Mouse (Mus musculus) forebrain, embryonic 14.5 days (tissue): ENCODE data around the gene Grk3. TPM values are rescaled to one million over a fixed set of nuclear protein-coding genes. Genes with fewer than 3 reads are reported as not detected.
A peak's percentile ranks its signal among the peaks of the same experiment; 100 is the strongest.

Experiments
- ATAC-seq: fragments of 200-750 bp; cut with Nextera tagmentation; 2 replicates; pipeline ENCODE4 v1.8.0; 2017; ENCODE audit warnings: mild to moderate bottlenecking, moderate library complexity
- DNase-seq: peaks from one replicate; pipeline ENCODE4 v3.0.0-alpha.2; 2015; ENCODE audit warnings: low spot score
- H3K27ac ChIP-seq: fragments of 300-500 bp; sonication (generic); 2 replicates; pipeline ENCODE4 v1.5.1; 2014; ENCODE audit warnings: low read depth, mild to moderate bottlenecking, control low read depth, low read length, moderate library complexity
- H3K27me3 ChIP-seq: fragments of 300-500 bp; sonication (generic); replicated peaks from 2 replicates; pipeline ENCODE4 v1.6.1; 2014; ENCODE audit warnings: low read length, control low read depth, mixed read lengths; ENCODE audit not compliant: control insufficient read depth, insufficient read depth
- H3K36me3 ChIP-seq: fragments of 300-500 bp; sonication (generic); 2 replicates; pipeline ENCODE4 v1.6.1; 2014; ENCODE audit warnings: low read length, control low read depth; ENCODE audit not compliant: control insufficient read depth, insufficient read depth
- H3K4me1 ChIP-seq: fragments of 300-500 bp; sonication (generic); 2 replicates; pipeline ENCODE4 v1.6.1; 2014; ENCODE audit warnings: antibody characterized with exemption, low read length, control low read depth; ENCODE audit not compliant: control insufficient read depth, insufficient read depth
- H3K4me2 ChIP-seq: fragments of 300-500 bp; sonication (generic); 2 replicates; pipeline ENCODE4 v1.6.1; 2014; ENCODE audit warnings: mild to moderate bottlenecking, control low read depth, low read length
- H3K4me3 ChIP-seq: fragments of 300-500 bp; sonication (generic); 2 replicates; pipeline ENCODE4 v1.5.1; 2014; ENCODE audit warnings: low read depth, low read length, control low read depth
- H3K9ac ChIP-seq: fragments of 300-500 bp; sonication (generic); 2 replicates; pipeline ENCODE4 v1.6.1; 2014; ENCODE audit warnings: mild to moderate bottlenecking, low read length, control low read depth, moderate library complexity
- H3K9me3 ChIP-seq: fragments of 300-500 bp; sonication (generic); replicated peaks from 2 replicates; pipeline ENCODE4 v1.6.1; 2016; ENCODE audit warnings: low read length, control low read depth, mixed read lengths; ENCODE audit not compliant: control insufficient read depth
- WGBS: fragments of 180-500 bp; shearing (Covaris S2); extraction: QIAGEN DNeasy Blood & Tissue Kit; methylation state at CpG from one replicate; pipeline ENCODE4 v1.1.7; 2014; 5-methylcytosine and 5-hydroxymethylcytosine counted together
- polyA plus RNA-seq: library from polyadenylated mRNA; unstranded; fragments of >200 nt; fragmentation: Nextera tagmentation; extraction: Ambion mirVana; gene quantifications from 2 replicates; pipeline ENCODE4 v1.2.1, GENCODE M21; 2014

Gene Grk3
- polyA plus RNA-seq, 1 experiment from 2014 or later, result 4.4 TPM

DNA sequence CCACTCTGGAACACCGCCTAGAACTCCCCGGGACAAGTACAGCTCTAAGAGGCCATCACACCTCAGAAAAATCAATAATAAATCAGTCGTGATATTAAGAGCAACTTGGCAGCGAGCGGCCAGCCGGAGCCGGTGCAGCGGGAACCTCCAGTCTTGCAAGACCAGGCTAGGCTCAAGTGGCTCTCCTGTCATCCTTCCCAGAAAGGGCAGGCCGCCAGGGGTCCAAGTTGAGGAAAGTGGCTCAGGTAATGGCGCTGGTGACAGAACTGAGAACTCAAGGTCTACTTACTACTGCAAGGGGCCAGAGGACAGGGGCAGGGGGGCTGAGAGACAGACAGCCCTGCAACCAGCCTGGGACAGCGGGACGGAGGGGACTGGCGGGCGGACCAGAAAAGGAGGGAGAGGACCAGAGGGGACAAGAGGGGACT, 769 bp downstream of the Grk3 start:
- 0 out of 2 replicates have a peak, but pooled peaks cover 6% of the 10 kb centered on the region for H3K27me3 ChIP-seq
- ATAC-seq (no peak), DNase-seq (peak; percentile 41)
- H3K9me3 ChIP-seq, result no peaks in the 10 kb centered on the region
- no peaks in the 10 kb centered on the region for H3K36me3 ChIP-seq
- peak overlapping the region; percentile 67 for H3K4me2 ChIP-seq
- WGBS, result 1% methylated on average over 14 of the region's 14 CpGs
- peaks cover 6% of the 10 kb centered on the region; the same call in 1 of the 2 replicates for H3K4me1 ChIP-seq
- H3K9ac ChIP-seq, result peak overlapping the region; percentile 73
- no peak overlapping the region for H3K27ac ChIP-seq
- peak overlapping the region; percentile 56 for H3K4me3 ChIP-seq

DNA sequence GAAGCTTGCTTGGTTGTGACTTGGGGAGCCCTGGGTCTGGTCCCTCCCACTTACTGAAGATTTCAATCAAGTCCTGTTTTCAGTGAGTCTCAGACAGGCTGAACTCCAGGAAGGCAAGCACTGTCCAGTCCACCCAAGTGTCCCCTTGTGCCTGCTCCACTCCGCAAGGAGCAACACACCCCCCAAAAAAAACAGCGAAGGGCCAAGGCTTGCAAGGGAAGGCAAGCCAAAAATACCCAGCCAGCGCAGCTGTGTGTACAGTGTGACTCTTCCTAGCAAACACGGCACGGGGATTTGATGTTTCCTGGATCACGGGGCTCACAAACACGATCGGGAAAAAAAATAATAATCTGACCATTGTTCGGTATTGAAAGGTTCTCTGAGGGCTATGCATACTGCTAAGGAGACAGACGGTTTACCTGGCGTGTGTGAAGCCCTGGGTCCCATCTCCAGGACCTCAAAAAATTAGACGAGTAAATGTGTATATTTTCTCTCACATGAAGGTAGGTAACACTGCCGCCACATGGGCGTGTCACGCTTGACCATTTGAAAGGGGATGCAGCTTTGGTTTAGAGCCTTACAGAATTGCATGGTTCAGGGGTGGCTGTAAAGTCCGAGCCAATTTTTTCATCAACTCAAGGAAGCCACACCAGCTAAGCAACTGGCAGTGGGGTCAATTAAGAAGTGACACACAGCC, 1.3 kb downstream of the Grk3 start:
- ATAC-seq (no peak), DNase-seq (no peak)
- no peak overlapping the region for H3K27ac ChIP-seq
- peak overlapping the region; percentile 67 for H3K4me2 ChIP-seq
- no peaks in the 10 kb centered on the region for H3K9me3 ChIP-seq
- H3K4me3 ChIP-seq, result peak overlapping the region; percentile 56
- H3K9ac ChIP-seq, result peak overlapping the region; percentile 73
- H3K27me3 ChIP-seq, result 0 out of 2 replicates have a peak, but pooled peaks cover 6% of the 10 kb centered on the region
- H3K36me3 ChIP-seq, result no peaks in the 10 kb centered on the region
- H3K4me1 ChIP-seq, result peaks cover 6% of the 10 kb centered on the region; the same call in 1 of the 2 replicates
- 60% methylated on average over 16 of the region's 16 CpGs for WGBS

DNA sequence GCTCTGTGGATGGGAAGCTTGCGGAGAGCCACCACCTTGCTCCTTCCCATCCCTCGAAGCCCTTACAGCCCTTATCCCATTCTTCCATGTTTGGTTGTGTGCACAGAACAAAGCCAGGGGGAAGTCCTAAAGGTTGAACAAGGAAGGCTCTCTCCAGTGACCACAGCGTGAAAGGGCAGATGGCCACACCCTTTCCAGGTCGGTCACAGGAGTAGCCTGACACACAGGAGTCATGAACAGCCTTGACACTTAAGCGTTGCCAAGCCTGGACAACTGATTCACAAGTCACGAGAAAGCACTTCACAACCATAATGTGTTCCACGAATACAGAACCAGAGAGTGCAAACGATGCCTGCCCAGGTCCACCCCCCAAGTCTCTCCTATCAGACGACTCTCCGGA, 3.7 kb downstream of the Grk3 start:
- 0 out of 2 replicates have a peak, but pooled peaks cover 6% of the 10 kb centered on the region for H3K27me3 ChIP-seq
- DNase-seq, result no peak
- H3K9me3 ChIP-seq, result no peaks in the 10 kb centered on the region
- H3K4me1 ChIP-seq, result peaks cover 6% of the 10 kb centered on the region; the same call in 1 of the 2 replicates
- H3K27ac ChIP-seq, result no peak overlapping the region
- WGBS, result 85% methylated on average over 10 of the region's 10 CpGs
- no peaks in the 10 kb centered on the region for H3K36me3 ChIP-seq
- H3K4me2 ChIP-seq, result no peak overlapping the region
- no peak overlapping the region for H3K4me3 ChIP-seq
- no peak overlapping the region for H3K9ac ChIP-seq
- ATAC-seq, result no peak

DNA sequence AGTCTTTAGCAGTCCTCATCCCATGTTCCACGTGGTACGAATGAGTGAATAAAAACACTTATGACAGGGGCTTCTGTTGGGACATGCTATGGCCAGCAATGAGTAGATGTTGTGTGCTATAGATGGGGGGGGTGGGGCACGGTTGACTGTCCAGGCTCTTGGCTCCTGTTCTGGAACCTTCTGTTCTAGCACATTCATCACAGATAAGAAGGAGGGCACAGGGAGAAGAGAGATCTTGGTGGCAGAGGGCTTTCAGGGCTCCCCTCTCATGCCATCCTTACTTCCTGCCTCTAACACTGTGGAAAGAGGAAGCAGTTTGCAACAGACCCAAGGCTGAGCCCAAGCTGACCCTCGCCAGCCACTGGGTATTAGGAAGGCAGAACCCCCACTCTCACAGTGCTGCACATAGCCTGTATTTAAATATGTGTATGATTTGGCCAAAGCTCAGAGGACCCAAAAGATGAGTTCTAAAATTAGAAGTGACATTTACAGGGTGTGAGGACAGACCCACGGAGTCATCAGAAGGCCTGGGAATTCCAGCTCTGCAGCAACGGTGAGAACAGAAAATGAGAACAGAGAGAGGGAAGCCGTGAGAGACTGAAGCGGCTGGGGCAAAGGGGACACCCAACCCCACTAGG, 6.3 kb downstream of the Grk3 start:
- no peak overlapping the region for H3K4me3 ChIP-seq
- H3K9ac ChIP-seq, result no peak overlapping the region
- DNase-seq (no peak), ATAC-seq (no peak)
- H3K9me3 ChIP-seq, result no peaks in the 10 kb centered on the region
- 92% methylated on average over 8 of the region's 8 CpGs for WGBS
- no peaks in the 10 kb centered on the region for H3K36me3 ChIP-seq
- no peak overlapping the region for H3K27ac ChIP-seq
- H3K4me1 ChIP-seq, result 0 out of 2 replicates have a peak, but pooled peaks cover under 1% of the 10 kb centered on the region
- no peaks in the 10 kb centered on the region for H3K27me3 ChIP-seq
- no peak overlapping the region for H3K4me2 ChIP-seq

DNA sequence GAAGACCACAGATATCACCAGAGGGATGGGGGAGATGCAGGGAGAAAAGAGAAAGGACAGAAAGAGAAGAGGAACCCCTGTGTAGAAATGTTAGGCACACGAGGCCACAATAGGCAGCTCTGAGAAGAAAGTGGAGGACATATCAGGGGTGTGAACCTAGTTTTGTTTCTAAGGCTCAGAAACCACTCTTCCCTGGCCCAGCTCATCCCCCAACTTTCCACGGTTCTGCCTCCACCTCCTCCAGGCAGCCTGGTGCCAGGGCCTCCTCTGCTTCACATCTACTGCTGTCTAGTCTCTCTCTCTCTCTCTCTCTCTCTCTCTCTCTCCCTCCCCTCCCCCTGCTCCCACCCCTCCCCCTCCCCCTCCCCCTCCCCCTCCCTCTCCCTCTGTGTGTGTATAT, 7.1 kb downstream of the Grk3 start:
- Histone ChIP-seq H3K9me3 (no peaks in the 10 kb centered on the region), H3K27me3 (no peaks in the 10 kb centered on the region), H3K27ac (no peak overlapping the region), H3K9ac (no peak overlapping the region), H3K36me3 (no peaks in the 10 kb centered on the region), H3K4me2 (no peak overlapping the region), H3K4me3 (no peak overlapping the region), H3K4me1 (no peaks in the 10 kb centered on the region)
- no peak for DNase-seq
- no peak for ATAC-seq
- WGBS, result 88% methylated on average over 2 of the region's 2 CpGs

DNA sequence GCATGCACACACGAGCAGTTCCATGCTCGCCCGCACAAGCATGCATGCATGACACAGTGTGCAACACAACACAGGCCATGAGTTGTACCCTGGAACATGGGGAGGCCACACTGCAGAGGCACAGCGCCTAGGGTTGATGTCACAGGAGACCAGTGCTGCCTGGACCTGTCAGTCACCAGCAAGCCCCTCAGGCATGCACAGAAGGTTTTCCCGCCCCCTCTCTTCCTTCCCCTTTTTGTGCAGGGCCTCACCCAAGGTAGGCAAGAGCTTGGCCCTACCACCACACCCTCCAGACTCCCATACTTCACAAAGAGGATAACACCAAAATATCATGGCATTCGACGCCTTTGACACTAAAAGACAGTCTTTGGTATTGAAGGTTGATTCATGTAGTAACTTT, 8.6 kb downstream of the Grk3 start:
- Histone ChIP-seq H3K4me1 (no peaks in the 10 kb centered on the region), H3K36me3 (no peaks in the 10 kb centered on the region), H3K4me3 (no peak overlapping the region), H3K9ac (no peak overlapping the region), H3K27me3 (no peaks in the 10 kb centered on the region), H3K9me3 (no peaks in the 10 kb centered on the region), H3K4me2 (no peak overlapping the region), H3K27ac (no peak overlapping the region)
- WGBS, result 89% methylated on average over 7 of the region's 7 CpGs
- no peak for ATAC-seq
- no peak for DNase-seq

DNA sequence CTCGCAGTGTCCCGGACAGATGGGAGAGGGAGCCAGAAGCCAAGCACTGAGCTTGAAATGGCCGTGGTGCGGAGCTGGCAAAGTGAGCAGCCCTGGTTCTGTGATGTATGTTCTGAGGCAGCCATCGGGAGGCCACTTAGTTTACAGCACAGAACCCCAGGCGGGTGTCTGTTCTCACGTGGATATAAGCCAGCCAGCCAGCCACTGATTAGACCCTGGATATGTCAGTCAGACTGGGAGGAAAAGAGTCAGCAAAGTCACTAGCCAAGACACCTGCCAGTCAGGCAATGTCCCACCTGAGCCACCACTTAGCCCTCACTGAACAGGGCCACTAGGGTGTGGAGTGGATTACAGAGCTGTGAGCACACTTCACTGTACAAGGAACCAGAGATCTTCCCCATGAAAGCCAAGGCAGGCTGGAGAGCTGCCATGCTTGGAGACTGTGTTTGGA, 9.6 kb downstream of the Grk3 start:
- H3K27ac ChIP-seq, result no peak overlapping the region
- no peaks in the 10 kb centered on the region for H3K9me3 ChIP-seq
- H3K4me2 ChIP-seq, result no peak overlapping the region
- H3K9ac ChIP-seq, result no peak overlapping the region
- no peak for ATAC-seq
- H3K4me3 ChIP-seq, result no peak overlapping the region
- DNase-seq, result no peak
- 81% methylated on average over 7 of the region's 7 CpGs for WGBS
- no peaks in the 10 kb centered on the region for H3K4me1 ChIP-seq
- no peaks in the 10 kb centered on the region for H3K27me3 ChIP-seq
- H3K36me3 ChIP-seq, result no peaks in the 10 kb centered on the region

DNA sequence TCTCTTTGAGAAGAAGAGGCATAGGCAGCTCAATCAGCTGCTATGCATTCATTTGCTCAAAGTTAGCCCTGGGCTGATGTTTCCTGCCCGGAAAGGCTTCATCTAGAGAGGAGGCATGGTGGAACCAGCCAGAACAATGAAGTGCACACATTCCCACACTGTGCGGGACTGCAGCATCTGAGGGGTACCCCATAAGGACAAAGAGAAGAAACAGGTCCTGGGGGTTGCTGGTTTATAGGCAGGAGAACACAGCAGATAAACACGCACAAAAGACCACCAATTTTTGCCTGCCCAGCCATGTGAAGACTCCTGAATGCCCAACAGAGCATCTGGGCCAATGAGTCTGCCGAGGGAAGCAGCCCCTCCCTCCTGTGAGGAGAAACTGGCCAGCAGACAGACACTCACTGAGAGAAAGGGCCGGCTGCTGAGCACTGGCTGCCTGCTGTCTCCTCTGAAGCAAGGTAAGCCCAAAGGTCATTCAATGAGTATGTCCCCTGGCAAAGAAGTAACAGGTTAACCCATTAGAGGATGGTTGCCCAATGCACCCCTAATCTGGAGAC, 12.7 kb downstream of the Grk3 start:
- Histone ChIP-seq H3K9me3 (no peaks in the 10 kb centered on the region), H3K9ac (no peak overlapping the region), H3K4me1 (no peaks in the 10 kb centered on the region), H3K4me2 (no peak overlapping the region), H3K36me3 (no peaks in the 10 kb centered on the region), H3K4me3 (no peak overlapping the region), H3K27me3 (no peaks in the 10 kb centered on the region), H3K27ac (no peak overlapping the region)
- 31% methylated on average over 5 of the region's 5 CpGs for WGBS
- ATAC-seq (no peak), DNase-seq (peak; percentile 40)

DNA sequence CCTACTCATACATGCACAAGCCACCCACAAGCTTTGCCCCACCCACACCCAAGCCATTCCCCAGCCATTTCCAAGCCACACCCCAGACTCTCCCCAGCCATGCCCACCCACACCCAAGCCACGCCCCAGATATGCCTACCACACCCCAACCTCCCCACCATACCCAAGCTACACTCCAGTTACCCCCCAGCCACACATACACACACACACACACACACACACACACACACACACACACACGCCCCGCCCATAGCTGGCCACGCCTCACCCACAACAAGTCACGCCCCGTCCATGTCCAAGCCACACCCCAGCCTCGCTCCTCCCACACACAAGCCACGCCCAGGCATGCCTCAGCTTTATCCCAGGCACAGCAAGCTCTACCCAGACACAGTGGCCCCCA, 16.4 kb downstream of the Grk3 start:
- no peaks in the 10 kb centered on the region for H3K9me3 ChIP-seq
- H3K4me1 ChIP-seq, result no peaks in the 10 kb centered on the region
- H3K4me2 ChIP-seq, result no peak overlapping the region
- DNase-seq (no peak), ATAC-seq (no peak)
- 76% methylated on average over 8 of the region's 8 CpGs for WGBS
- H3K27me3 ChIP-seq, result no peaks in the 10 kb centered on the region
- H3K36me3 ChIP-seq, result no peaks in the 10 kb centered on the region
- H3K4me3 ChIP-seq, result no peak overlapping the region
- H3K27ac ChIP-seq, result no peak overlapping the region
- H3K9ac ChIP-seq, result no peak overlapping the region
